Mouse (Mus musculus) limb, embryonic 13.5 days (tissue): ENCODE results near the gene Amigo3. TPM values are rescaled to one million over a fixed set of nuclear protein-coding genes. Genes with fewer than 3 reads are reported as not detected.
A peak's percentile ranks its signal among the peaks of the same experiment; 100 is the strongest.

Experiments
- ATAC-seq: fragments of 200-750 bp; cut with Nextera tagmentation; 2 replicates; pipeline ENCODE4 v1.8.0; 2017; ENCODE audit warnings: low read depth, moderate number of reproducible peaks, moderate TSS enrichment; ENCODE audit not compliant: low FRiP score
- H3K27ac ChIP-seq: fragments of 300-500 bp; sonication (generic); 2 replicates; pipeline ENCODE4 v1.5.1; 2015; ENCODE audit warnings: inconsistent platforms, mild to moderate bottlenecking, moderate library complexity
- H3K27me3 ChIP-seq: fragments of 300-500 bp; sonication (generic); 2 replicates; pipeline ENCODE4 v1.6.1; 2015; ENCODE audit warnings: mild to moderate bottlenecking, inconsistent platforms
- H3K36me3 ChIP-seq: fragments of 300-500 bp; sonication (generic); 2 replicates; pipeline ENCODE4 v1.6.1; 2015; ENCODE audit warnings: inconsistent platforms, mild to moderate bottlenecking, moderate library complexity
- H3K4me1 ChIP-seq: fragments of 300-500 bp; sonication (generic); 2 replicates; pipeline ENCODE4 v1.6.1; 2015; ENCODE audit warnings: inconsistent platforms
- H3K4me2 ChIP-seq: fragments of 300-500 bp; sonication (generic); replicated peaks from 2 replicates; pipeline ENCODE4 v1.6.1; 2015; ENCODE audit warnings: inconsistent platforms, mild to moderate bottlenecking, moderate library complexity
- H3K4me3 ChIP-seq: fragments of 300-500 bp; sonication (generic); 2 replicates; pipeline ENCODE4 v1.5.1; 2015; ENCODE audit warnings: moderate library complexity, mild to moderate bottlenecking, inconsistent platforms
- H3K9ac ChIP-seq: fragments of 300-500 bp; sonication (generic); 2 replicates; pipeline ENCODE4 v1.6.1; 2015; ENCODE audit warnings: mild to moderate bottlenecking, inconsistent platforms
- H3K9me3 ChIP-seq: fragments of 300-500 bp; sonication (generic); 2 replicates; pipeline ENCODE4 v1.6.1; 2016; ENCODE audit warnings: inconsistent platforms
- WGBS: fragments of 180-500 bp; shearing (Covaris S2); methylation state at CpG from one replicate; pipeline ENCODE4 v1.1.7; 2015; 5-methylcytosine and 5-hydroxymethylcytosine counted together
- polyA plus RNA-seq: library from polyadenylated mRNA; unstranded; fragments of >200 nt; fragmentation: Nextera tagmentation; extraction: Ambion mirVana; gene quantifications from 2 replicates; pipeline ENCODE4 v1.2.1, GENCODE M21; 2015

Gene Amigo3
- polyA plus RNA-seq, 1 experiment from 2014 or later = 4.4 TPM

GRCm38 (mm10) chr9:108069529-108069928 lies 16.6 kb downstream of the Amigo3 start:
- Histone ChIP-seq H3K27ac (no peak overlapping the region), H3K9ac (no peak overlapping the region), H3K4me1 (no peaks in the 10 kb centered on the region), H3K9me3 (no peaks in the 10 kb centered on the region), H3K4me3 (no peak overlapping the region), H3K4me2 (no peak overlapping the region), H3K27me3 (no peaks in the 10 kb centered on the region), H3K36me3 (peaks cover 49% of the 10 kb centered on the region)
- 86% methylated on average over 7 of the region's 7 CpGs for WGBS
- ATAC-seq = no peak

DNA sequence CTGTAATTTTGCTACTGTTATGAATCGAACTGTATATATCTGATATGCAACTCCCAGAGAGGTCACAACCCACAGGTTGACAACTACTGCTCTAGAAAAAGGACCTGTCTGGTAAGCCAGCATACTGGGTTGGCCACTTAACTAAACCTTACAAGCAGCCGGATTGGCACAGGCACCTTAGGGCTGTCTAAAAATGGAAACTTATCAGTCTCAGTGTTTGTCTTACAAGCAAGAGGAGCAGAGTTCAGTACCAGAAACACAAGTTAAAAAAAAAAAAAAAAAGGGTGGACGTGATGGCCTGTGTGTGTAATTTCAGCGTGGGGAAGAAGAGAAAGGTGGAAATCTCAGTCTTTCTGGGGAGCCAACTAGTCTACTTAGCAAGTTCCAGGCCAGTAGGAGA lies 18.8 kb downstream of the Amigo3 start:
- H3K4me1 ChIP-seq = no peaks in the 10 kb centered on the region
- 85% methylated on average over 4 of the region's 4 CpGs for WGBS
- no peak overlapping the region for H3K4me3 ChIP-seq
- ATAC-seq = no peak
- no peak overlapping the region for H3K9ac ChIP-seq
- no peaks in the 10 kb centered on the region for H3K9me3 ChIP-seq
- H3K4me2 ChIP-seq = no peak overlapping the region
- no peak overlapping the region for H3K27ac ChIP-seq
- no peaks in the 10 kb centered on the region for H3K27me3 ChIP-seq
- peaks cover 43% of the 10 kb centered on the region for H3K36me3 ChIP-seq

DNA sequence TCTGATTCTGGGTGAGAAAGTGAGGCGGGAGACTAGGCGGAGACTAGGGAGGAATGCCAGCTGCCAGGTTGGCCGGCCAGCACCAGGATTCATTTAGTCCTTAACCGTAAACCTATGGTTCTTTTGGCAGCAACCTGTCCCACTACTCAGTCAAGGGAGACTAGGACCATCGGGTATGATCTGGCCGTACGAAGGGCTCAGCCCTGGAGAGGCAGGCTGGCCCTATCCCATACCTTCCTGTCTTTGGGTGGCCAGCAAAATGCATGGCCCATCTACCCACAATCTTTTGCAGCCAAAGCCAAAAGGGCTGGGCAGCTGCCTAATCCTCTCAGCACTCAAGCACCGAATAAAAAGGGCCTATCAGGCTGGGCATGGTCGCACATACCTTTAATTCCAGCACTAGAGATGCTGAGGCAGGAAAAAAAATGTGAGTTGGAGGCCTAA lies 19.5 kb downstream of the Amigo3 start:
- H3K9ac ChIP-seq = 0 out of 2 replicates have a peak overlapping the region, but pooled peaks have one; percentile 1
- H3K27me3 ChIP-seq = no peaks in the 10 kb centered on the region
- H3K4me2 ChIP-seq = no peak overlapping the region
- ATAC-seq = no peak
- no peaks in the 10 kb centered on the region for H3K4me1 ChIP-seq
- WGBS = 56% methylated on average over 9 of the region's 9 CpGs
- H3K36me3 ChIP-seq = peaks cover 42% of the 10 kb centered on the region
- no peak overlapping the region for H3K27ac ChIP-seq
- H3K9me3 ChIP-seq = no peaks in the 10 kb centered on the region
- no peak overlapping the region for H3K4me3 ChIP-seq

DNA sequence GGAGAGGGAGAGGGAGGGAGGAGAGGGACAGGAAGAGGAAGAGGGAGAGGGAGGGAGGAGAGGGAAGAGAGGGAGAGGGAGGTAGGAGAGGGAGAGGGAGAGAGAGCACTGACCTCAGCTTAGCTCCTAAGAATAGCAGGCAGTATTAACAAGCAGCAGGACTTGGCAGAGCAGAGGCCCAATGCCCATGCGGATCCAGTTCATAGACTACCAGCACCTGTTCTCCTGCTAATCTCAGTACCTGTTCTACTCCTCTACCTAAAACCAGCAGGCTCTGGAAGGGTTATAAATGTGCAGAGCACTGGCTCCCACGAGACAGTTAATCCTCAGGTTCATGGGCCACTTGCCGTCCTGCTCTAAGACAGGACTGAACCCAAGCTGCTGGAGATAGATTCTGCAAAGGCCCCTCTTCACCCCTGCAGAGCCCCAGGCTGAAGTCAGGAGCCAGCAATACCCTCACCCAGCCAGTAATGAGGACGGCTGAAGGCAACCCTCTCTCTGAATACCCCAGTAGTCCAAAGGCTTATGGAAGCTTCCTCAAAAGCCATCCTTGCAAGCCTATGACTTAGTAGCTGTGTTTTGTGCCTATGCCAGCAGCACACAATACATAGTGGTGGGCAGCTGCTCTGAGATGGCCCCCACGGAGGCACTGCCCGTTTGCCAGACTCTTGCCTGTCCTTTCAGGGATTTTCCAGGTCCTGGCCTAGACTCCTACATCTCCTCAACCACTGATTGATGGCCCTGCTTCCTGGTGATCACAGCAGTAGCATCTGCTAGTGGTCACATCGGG lies 20.4 kb downstream of the Amigo3 start:
- Histone ChIP-seq H3K4me2 (no peak overlapping the region), H3K27ac (no peak overlapping the region), H3K4me1 (peaks cover 8% of the 10 kb centered on the region), H3K36me3 (peaks cover 40% of the 10 kb centered on the region), H3K27me3 (no peaks in the 10 kb centered on the region), H3K4me3 (no peak overlapping the region), H3K9me3 (no peaks in the 10 kb centered on the region), H3K9ac (0 out of 2 replicates have a peak overlapping the region, but pooled peaks have one; percentile 36)
- 59% methylated on average over 7 of the region's 7 CpGs for WGBS
- ATAC-seq = no peak

GRCm38 (mm10) chr9:108080168-108080567 lies 27.2 kb downstream of the Amigo3 start, which contains the start of gene Mst1:
Mst1 (plus strand) TSS chr9:108080436.
- peak within 1 kb of the TSS; percentile 97 for H3K9ac ChIP-seq
- 65% methylated on average over 5 of the region's 5 CpGs for WGBS
- no peaks in the 10 kb centered on the region for H3K9me3 ChIP-seq
- peaks cover 23% of the 10 kb centered on the region for H3K4me1 ChIP-seq
- no peak for ATAC-seq
- peaks cover 51% of the 10 kb centered on the region for H3K27me3 ChIP-seq
- no peak within 1 kb of the TSS for H3K27ac ChIP-seq
- peak within 1 kb of the TSS; percentile 94 for H3K4me2 ChIP-seq
- H3K36me3 ChIP-seq = peaks cover 20% of the 10 kb centered on the region
- peak within 1 kb of the TSS; percentile 88 for H3K4me3 ChIP-seq

GRCm38 (mm10) chr9:108082549-108082948 lies 29.6 kb downstream of the Amigo3 start:
- Histone ChIP-seq H3K9me3 (no peaks in the 10 kb centered on the region), H3K4me1 (peaks cover 23% of the 10 kb centered on the region), H3K4me3 (peak overlapping the region; percentile 27), H3K36me3 (peaks cover 39% of the 10 kb centered on the region), H3K4me2 (peak overlapping the region; percentile 51), H3K9ac (peak overlapping the region; percentile 51), H3K27ac (no peak overlapping the region), H3K27me3 (peaks cover 51% of the 10 kb centered on the region)
- 8% methylated on average over 19 of the region's 19 CpGs for WGBS
- ATAC-seq = no peak

- Histone ChIP-seq H3K9me3 (no peaks in the 10 kb centered on the region), H3K4me3 (peak within 1 kb of the TSS; percentile 27), H3K27me3 (peaks cover 51% of the 10 kb centered on the region), H3K4me2 (peak within 1 kb of the TSS; percentile 51), H3K36me3 (peaks cover 44% of the 10 kb centered on the region), H3K4me1 (peaks cover 19% of the 10 kb centered on the region), H3K27ac (no peak within 1 kb of the TSS), H3K9ac (peak within 1 kb of the TSS; percentile 51)
- WGBS = 33% methylated on average over 12 of the region's 12 CpGs
- ATAC-seq = no peak
Measured at GRCm38 (mm10) chr9:108082988-108083431, 30.1 kb downstream of the Amigo3 start, which contains the start of gene Rnf123. Rnf123 (minus strand) TSS chr9:108083346.

- Histone ChIP-seq H3K27ac (no peak overlapping the region), H3K9ac (no peak overlapping the region), H3K4me3 (no peak overlapping the region), H3K27me3 (peaks cover 51% of the 10 kb centered on the region), H3K36me3 (peaks cover 49% of the 10 kb centered on the region), H3K4me1 (peaks cover 13% of the 10 kb centered on the region), H3K4me2 (no peak overlapping the region), H3K9me3 (no peaks in the 10 kb centered on the region)
- no peak for ATAC-seq
- WGBS = 84% methylated on average over 6 of the region's 6 CpGs
Measured at GRCm38 (mm10) chr9:108083561-108083960, 30.6 kb downstream of the Amigo3 start.

DNA sequence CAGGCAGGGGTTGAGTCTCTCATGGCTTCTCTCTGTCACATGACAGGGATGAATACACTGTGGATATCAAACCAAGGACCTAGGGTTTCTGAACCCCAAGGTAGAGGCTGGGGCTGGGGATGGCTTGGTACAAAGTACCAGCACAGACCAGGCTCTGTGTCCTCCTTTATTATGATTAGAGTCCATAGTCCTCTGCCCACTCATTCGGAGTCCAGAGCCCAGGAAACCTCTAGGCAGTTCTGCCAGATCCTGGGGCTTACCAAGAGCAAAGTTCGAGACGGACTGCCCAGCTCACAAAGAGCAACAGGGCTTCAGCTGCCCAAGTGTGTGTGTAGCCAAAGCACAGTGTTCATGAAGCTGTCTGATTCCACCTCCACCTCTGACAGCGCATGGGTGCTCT lies 32.3 kb downstream of the Amigo3 start:
- WGBS = 96% methylated on average over 4 of the region's 4 CpGs
- no peaks in the 10 kb centered on the region for H3K9me3 ChIP-seq
- peaks cover 66% of the 10 kb centered on the region for H3K36me3 ChIP-seq
- H3K9ac ChIP-seq = no peak overlapping the region
- no peak overlapping the region for H3K4me2 ChIP-seq
- no peak for ATAC-seq
- H3K4me1 ChIP-seq = peaks cover 8% of the 10 kb centered on the region; the same call in 1 of the 2 replicates
- no peak overlapping the region for H3K4me3 ChIP-seq
- H3K27me3 ChIP-seq = peaks cover 45% of the 10 kb centered on the region
- H3K27ac ChIP-seq = no peak overlapping the region

DNA sequence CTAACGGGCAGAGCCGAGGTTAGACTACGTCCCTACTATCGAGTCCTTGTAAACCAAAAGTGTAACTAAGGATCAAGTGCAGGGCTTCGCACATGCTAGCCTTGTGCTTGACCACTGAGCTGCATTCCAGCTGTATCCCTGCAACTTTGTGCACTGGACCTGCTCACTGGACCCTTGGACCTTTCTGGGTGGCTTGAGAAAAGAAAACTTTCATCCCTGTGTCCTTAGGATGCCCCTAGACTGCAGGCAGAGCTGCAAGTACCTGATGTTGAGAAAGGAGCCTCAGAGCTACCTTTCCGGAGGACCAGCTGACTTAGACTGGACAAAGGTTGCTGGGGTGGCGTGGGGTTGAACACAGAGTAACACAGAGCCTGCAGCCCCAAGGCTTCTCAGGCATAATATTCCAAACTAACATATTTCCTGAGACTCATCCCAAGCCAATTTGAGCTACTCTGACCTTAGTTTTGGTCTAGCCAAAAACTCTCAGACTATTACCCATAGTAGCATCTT lies 37.7 kb downstream of the Amigo3 start:
- Histone ChIP-seq H3K36me3 (peaks cover 72% of the 10 kb centered on the region), H3K4me1 (peaks cover 18% of the 10 kb centered on the region), H3K4me3 (no peak overlapping the region), H3K4me2 (no peak overlapping the region), H3K27ac (no peak overlapping the region), H3K27me3 (no peaks in the 10 kb centered on the region), H3K9ac (peak overlapping the region; percentile 19; the same call in 1 of the 2 replicates), H3K9me3 (no peaks in the 10 kb centered on the region)
- 92% methylated on average over 7 of the region's 7 CpGs for WGBS
- ATAC-seq = no peak

DNA sequence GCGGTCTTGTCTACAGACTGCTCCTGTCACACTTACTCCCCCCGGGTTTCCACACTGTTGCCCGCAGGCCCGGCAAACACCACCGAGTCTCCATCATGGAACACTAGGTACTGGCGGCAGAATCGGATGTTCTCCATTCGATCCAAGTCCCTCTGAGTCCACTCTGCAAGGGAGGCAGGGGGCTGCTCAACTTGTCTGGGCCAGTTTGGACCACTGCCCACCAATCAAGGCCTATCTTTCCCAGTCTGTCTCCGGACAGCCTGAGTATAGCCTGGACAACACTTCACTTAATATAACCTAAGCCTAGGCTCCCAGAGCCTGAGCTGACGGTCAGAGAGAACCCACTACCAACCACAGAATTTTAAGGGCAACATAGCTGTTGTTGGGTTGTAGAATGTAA lies 40.6 kb downstream of the Amigo3 start:
- no peaks in the 10 kb centered on the region for H3K9me3 ChIP-seq
- H3K4me1 ChIP-seq = peaks cover 29% of the 10 kb centered on the region
- 72% methylated on average over 10 of the region's 10 CpGs for WGBS
- H3K27ac ChIP-seq = peak overlapping the region; percentile 81; the same call in 1 of the 2 replicates
- peak overlapping the region; percentile 83 for H3K9ac ChIP-seq
- no peaks in the 10 kb centered on the region for H3K27me3 ChIP-seq
- ATAC-seq = no peak
- peaks cover 43% of the 10 kb centered on the region for H3K36me3 ChIP-seq
- H3K4me3 ChIP-seq = peak overlapping the region; percentile 69
- peak overlapping the region; percentile 99 for H3K4me2 ChIP-seq

GRCm38 (mm10) chr9:108094184-108094941 lies 41.4 kb downstream of the Amigo3 start, which contains the start of gene Apeh:
Apeh (minus strand) TSS chr9:108094606.
- ATAC-seq = peak; percentile 90
- peaks cover 35% of the 10 kb centered on the region for H3K36me3 ChIP-seq
- peak within 1 kb of the TSS; percentile 99 for H3K4me2 ChIP-seq
- H3K4me1 ChIP-seq = peaks cover 29% of the 10 kb centered on the region
- peak within 1 kb of the TSS; percentile 81 for H3K27ac ChIP-seq
- peak within 1 kb of the TSS; percentile 83 for H3K9ac ChIP-seq
- H3K4me3 ChIP-seq = peak within 1 kb of the TSS; percentile 69
- under 1% methylated on average over 52 of the region's 52 CpGs for WGBS
- H3K27me3 ChIP-seq = no peaks in the 10 kb centered on the region
- H3K9me3 ChIP-seq = no peaks in the 10 kb centered on the region
